Mouse (Mus musculus) fibroblast of lung, adult 2 months (primary cell): Measurements from ENCODE around the gene Nudt21.
A peak's percentile ranks its signal among the peaks of the same experiment; 100 is the strongest.
"Not testable (repeated sequence)": the region's sequence is repeated elsewhere in the genome, so short reads cannot be mapped to it uniquely, and the experiment has no call there.

ENCODE experiments used
- DNase-seq: peaks from one replicate; pipeline ENCODE4 v3.0.0-alpha.2; 2011; ENCODE audit warnings: low read depth

Nudt21 gene

DNA sequence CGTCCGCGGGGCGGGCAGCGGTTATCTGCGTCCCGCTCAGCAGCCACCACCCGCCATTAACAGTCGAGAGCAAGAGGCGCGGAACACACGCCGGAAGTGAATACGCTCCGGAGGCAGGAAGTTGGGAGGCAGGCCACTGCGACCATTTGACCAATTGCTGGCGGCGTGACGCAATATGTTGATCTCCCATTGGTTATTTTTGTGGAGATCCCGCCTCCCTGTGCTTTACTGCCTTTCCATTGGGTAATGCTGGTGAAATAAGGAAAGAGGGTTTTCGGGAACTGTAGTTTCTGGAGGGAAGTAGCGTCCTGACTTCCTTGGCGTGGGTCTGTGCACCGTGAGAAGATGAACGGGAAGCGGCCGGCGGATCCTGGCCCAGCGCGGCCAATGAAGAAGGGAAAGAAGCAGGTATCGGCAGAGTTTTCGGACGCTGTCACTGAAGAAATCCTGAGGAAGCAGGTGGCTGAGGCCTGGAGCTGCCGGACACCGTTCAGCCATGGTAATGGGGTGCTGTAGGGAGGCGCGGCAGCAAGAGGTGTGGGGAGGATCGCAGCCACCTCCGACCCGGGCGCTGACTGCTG lies at the start of gene Nudt21, which contains the start of gene Ogfod1:
Gene Nudt21 (minus strand): TSS at position 88 of the 581 bp plus-strand sequence.
Gene Ogfod1 (plus strand): TSS at position 255 of the 581 bp plus-strand sequence.
- DNase-seq, result peak; percentile 100

DNA sequence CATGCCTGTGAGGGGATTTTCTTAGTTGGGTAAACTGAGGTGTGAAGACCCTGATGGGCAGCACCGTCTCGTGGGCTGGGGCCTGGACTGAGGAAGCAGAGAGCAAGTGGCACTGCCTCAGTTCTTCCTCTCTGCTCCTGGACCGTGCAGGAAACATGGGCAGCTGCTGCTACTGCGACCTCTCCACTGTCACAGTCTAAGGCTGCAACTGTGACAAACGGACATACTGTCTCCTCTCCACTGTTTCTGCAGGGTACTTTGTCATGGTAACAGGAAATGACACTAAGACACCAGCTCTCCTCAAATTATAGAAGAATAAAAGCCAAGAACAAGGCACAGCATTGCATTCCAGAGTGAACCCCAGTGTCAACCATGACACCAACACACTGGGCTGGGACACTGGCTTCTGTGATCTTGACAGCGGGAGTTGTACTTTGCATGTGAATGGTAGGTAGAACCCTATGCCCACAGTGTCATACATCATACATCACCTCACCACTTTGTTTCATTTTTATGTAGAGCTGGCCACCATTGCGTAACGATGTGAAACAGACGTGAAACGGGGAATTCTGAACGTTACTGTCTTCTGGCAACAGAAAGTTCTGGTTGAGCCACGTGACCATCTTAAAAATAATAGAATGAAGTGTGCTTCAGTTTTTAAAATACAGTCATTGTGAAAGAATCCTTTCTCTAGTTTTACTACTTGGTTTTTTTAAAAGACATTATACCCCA lies 39.8 kb upstream of the Nudt21 start:
- no peak for DNase-seq

DNA sequence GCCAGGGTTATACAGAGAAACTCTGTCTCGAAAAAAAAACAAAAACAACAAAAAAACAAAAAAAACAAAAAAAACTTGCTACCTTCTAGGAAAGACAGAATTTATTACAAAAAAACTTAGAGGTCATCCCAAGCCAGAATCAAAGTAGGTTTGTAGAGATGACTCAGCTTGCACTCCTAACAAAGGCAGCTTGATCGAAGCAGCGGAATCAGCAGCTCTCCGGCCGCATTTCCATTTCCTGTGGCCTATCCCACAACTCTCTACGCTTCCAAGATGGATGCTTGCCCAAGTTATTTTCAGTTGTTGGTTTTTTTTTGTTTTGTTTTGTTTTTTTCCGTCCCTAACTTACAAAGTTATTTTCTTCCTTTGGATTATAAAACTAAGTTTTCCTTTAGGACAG lies 32.0 kb upstream of the Nudt21 start:
- peak; percentile 23 for DNase-seq

DNA sequence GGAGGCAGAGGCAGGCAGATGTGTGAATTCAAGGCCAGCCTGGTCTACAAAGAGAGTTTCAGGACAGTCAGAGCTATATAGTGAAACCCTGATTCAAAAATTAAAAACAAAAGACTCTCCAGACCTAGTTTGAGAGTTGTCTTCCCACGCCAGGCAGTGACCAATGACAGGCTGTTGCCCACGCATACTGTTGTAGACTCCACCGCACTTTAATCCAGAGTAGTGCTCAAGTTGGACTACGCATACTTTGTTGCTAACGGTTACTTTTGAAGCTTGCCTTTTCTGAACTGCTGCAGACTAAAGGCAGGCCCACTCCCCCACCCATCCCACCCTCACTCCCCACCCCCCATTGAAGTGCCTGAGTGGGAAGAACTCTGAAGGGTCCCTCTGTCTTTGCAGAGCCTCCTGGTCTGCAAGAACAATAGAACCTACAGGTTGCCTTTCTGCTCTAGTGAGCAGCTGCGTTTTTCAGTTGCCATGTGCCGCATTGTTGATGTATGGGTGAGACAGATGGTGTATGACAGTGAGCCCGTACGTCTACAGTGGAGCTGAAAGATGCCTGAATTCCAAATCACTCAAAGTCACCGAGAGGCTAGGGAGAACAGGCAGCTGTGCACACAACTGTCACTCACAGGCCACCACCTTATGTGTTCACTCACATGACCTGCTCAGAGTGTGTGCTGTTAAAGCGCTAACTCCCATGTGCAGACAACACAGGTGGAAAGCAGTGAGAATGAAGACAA lies 29.5 kb upstream of the Nudt21 start:
- no peak for DNase-seq

DNA sequence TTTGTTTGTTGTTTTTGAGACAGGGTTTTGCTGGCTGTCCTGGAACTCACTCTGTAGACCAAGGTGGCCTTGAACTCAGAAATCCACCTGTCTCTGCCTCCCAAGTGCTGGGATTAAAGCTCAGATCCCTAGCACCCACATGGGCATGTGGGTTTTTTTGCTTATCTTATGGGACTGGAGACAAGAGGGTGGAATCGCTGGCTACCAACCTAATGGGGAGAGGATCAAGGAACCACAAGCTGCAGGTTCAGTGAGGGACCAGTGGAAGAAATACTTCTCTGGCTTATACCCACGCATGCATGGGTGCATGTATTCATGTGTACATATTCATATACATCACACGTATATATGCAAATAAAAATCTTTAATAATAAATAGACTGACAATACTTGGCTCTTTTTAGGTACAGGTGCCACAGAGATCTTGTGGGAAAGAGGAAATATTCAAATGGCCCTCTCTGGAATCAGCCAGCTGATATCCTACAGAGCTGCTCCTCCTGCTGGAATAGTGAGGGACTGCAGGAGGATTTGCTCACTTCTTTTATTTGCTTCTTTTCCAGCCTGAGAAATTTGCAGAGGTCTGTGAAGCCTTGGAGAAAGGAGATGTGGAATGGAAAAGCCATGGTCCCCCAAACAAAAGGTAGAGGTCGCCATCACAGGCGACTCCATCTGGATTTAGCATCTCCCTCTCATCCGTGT lies 20.5 kb upstream of the Nudt21 start:
- peak; percentile 15 for DNase-seq

DNA sequence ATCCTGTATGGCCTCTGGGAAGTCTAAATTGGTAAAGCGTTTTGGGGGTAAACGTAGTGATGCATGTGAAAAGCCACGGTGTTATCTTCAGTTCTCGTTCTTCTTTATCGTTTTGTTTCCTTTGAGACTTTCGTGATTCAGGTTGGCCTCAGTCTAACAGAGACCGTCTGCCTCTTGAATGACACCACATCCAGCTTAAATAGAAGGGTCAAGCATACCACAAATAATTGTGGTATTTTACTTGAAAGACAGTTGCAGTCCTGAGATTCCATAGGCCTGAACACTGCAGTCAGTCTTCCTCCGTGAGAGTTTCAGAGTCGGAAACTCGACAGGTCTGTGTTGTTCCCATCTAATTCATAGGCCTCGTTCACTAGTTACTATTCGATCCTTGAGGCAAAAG lies 15.9 kb upstream of the Nudt21 start:
- DNase-seq, result no peak

DNA sequence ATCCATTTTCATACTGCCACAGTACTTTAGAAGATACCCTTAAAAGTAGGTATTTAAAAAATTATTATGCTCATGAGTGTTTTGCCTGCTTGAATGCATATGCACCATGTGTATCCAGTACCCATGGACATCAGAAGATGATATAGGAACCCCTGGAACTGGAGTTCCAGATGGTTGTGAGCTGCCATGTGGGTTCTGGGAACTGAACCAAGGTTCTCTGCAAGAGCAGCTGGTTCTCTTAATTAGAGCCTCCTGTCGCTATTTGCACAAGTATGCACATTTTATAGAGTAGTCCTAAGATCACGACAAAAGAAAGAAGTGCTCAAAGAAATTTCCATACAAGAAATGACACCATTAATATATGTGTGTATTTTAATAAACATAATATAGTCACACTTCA lies 11.0 kb upstream of the Nudt21 start:
- DNase-seq, result no peak

DNA sequence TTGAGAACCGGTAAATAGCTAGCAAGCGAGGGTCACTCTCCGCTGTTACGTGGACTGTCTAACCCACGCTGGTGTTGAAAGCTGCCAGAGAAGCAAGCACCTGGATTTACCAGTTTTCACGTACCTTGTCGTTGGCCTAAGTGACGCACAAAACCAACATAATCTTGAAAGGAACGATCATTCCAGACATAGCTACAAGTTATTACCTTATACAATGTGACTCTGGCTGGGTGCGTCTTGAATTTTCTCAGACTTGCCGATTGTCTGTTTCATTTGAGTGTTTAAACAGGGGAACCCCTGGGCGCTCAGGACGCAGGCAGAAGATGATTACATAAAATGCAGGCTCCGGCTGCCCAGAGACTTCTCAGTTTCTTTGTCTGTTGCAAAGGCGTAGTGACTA lies 975 bp upstream of the Nudt21 start:
- no peak for DNase-seq

DNA sequence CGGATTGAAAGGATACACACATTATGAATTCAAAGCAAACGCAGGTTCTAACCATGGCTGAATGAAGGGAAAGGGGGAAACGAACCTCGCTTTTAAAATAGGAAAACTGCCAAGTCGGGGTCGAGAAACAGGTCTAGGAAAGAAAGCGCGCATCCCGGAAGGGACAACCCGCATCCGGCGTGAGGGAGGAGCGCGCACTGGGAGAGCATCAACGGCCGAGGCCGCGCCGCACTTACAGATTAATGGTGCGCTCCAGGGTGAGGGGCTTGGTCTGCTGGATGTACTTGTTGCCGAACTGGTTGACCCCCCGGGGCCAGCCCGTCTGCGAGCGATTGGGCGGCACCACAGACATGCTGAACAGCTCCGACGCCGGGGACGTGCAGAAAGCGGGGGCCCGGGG lies 290 bp downstream of the Nudt21 start:
- DNase-seq, result not testable (repeated sequence)

DNA sequence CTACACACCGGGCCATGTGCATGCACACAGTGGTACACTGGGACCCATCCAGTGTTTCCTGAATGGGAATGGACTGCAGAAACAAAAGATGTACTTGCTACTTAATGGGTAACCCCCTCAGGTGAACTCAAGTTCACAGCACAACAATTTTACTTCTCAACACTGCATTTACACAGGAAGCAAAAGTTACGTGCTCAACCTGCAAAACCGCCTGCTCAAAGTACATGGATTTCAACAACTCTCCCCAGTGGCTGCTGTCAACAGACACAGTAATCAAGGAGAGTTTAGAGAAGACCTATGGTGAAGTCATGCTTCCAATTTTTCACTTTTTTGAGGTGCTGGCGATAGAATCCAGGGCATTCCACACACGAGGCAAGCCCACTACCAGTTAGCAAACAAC lies 1.6 kb downstream of the Nudt21 start:
- DNase-seq, result no peak

DNA sequence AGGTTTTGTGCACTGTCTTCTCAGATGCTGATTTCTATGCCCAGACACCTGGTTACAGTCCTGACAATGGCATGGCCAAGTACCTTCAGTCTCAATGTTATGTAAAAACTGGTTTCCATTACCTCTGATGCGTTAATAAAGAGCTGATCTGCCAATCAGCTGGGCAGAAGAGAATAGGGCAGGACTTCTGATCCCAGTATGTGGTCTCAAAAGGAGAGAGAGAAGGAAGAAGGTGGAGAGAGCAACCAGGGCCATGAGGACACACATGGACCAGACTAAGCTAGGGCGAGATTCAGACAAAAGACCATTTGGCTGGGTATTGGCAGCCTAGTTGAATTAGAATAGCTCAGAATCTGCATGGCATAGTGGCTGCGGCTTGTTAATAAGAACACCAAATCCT lies 3.2 kb downstream of the Nudt21 start:
- no peak for DNase-seq

DNA sequence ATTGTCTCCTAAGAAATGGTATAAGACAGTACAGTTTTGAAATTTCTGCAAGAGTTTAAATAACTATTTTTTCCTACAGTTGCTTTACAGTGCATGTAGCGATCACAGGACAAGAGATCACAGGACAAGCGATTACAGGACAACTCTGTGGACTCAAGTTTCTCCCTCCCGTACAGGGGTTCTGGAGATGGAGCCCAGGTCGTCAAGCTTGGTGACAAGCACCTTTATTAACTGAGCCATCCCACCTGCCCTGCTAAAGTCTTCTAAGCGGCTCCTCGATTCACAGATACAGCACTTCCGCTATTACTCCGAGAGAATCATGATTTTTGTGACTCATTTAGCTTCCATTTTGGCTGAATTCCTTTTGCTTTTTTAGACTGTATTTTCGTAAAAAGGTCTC lies 7.1 kb downstream of the Nudt21 start:
- no peak for DNase-seq

DNA sequence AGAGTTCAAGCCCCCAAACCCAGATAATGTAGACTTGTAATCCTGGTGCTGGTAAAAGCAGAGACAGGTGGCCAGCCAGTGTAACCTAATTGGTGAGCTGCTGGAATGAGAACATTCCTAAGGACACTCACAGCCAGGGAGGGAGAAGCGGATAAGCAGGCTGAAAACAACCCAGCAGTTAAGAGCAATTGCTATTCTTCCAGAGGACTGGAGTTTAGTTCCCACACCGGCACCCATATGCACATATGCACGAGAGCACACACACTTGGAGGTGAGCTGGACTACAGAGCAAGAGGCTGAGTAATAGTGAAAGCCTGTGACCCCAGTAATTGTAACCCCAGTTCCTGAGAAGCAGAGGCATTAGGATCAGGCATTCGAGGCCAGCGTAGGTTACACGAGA lies 12.9 kb downstream of the Nudt21 start:
- DNase-seq, result no peak

DNA sequence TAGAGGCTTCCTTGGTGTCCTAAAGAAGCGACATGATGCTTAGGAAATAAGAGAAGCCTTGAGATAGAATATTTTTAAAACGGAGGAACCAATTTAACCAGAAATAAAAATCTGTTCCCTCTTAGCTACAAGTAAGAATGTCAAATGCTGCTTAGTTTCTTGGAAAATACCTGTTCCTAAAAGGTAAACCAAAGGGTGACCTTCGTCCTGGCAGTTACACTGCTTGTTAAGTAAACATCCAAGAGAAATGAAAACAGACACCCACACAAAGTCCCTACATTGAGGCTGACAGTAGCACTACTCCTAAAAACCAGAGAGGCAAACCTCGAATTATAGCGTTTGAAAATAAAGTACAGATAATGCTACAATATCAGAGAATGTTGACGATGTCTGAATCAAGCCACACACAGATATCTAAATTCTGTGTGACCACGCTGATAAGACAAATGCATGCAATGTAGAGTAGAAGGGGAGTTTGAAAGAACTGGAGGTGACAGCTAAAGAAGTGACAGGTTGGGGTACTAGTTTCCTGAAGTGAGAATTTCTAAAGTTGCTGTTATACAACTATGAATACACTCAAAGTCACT lies 23.7 kb downstream of the Nudt21 start:
- DNase-seq, result no peak

DNA sequence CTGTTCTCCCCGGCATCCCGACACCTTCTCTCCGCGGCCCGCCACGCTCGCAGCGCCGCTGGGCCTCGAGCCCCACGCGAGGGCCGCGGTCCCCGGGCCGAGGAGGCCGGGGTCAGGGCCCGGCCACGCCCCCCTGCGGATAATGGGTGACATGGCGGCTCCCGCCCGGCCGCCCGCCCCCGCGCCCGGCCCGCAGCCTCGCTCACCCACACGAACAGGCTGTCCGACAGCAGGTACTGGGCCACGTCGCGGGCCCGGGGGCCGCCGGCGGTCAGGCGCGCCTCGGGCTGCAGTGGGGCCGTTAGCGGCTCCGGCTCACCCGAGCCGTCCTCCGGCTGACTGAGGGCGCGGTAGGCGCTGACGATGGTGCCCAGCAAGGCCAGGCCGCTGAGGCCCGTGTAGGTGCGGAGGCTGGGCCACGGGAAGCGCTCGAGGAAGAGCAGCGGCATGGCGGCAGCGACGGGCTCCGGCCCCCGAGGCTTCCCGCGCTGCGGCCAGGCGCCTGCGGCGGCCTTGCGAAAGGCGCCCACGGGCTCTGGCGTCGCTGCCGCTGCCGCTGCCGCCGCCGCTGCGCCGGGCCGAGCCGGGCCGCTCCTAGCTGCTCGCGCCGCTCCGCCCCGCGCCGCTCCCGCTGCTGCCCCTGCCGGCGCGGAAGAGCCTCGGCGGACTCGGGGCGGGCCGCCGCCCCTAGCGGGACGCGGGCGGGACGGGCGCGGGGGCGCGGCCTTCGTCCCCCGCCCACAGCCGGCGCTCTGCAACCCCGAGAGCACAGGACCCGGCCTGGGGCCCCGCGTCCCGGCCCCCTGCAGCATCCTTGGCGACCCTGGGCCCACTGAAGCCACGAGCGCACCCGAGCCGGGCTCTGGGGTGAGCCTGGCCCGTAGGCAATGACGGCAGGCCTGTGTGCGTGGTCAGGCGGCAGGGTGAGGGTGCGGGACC lies 24.5 kb downstream of the Nudt21 start, which contains the start of gene Amfr:
Gene Amfr (minus strand): TSS at position 830 of the 939 bp plus-strand sequence.
- peak; percentile 28 for DNase-seq

DNA sequence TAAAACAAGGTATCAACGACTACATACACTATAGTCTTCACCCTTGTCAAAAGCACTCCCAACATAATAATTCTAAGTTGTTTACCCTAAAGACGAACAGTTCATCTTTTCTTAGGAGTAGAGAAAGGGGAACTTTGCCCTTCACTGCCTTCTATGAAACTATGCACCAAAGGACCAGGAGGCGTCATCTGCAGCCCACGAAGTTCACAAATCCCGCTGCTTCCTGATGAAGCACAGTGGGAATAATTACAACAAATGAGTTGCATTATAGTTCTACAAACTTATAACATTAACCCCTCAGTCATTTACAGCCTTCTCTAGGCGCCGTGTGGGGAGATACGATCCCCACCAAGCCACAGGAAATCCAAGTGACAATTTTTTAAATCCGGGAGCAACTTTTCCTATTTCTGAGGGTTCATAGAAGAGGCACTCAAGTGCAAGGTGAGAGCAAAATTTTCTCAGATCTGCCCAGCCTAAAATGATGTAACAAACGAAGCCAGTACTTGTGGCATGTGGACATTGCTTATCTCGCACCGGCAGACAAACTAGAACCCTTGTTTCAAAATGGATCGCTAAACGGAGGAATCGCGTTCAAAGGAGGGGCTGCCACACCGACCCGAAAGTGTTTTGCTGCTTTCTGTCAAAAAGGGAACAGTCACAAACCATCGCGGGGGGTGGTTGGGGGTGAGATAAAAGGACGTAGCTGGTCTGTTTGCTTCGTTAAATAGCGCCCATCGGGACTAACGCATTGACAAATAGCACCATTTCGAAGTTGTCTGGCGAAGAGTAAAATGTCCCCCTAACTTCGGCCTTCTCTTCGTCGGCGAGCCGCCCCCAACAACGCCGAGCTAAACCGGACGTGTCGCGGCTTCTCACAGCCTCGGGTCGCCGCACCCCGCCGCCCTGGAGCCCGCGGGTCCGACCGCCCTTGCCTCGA lies 25.5 kb downstream of the Nudt21 start:
- no peak for DNase-seq

DNA sequence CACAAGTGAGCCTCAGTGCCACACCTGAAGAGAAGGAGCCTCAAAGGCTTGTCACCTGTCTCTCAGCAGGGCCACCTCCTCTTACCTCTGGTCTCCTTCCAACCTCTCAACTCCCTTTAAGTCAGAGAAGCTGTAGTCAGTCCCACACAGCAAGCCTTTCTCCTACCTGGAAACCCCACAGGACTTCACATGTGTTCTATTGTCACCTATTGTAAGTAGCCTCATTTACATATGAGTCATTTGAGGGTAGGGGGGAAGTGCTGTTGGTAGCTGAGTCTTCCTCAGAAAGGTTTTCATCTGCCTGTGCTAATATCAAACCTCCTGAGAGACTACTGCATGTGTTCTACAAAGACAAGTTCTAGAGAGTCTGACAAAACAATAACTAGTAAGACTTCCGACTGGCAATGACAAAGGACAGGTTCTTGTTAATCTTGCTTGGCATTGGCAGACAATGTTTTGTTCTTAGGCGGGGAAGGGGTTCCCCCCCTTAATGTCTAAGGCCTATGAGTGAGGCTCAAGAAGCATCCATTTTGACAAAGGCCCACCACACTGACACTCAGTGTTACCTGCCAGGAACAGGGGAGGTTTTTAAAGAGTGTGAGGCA lies 26.6 kb downstream of the Nudt21 start:
- no peak for DNase-seq

DNA sequence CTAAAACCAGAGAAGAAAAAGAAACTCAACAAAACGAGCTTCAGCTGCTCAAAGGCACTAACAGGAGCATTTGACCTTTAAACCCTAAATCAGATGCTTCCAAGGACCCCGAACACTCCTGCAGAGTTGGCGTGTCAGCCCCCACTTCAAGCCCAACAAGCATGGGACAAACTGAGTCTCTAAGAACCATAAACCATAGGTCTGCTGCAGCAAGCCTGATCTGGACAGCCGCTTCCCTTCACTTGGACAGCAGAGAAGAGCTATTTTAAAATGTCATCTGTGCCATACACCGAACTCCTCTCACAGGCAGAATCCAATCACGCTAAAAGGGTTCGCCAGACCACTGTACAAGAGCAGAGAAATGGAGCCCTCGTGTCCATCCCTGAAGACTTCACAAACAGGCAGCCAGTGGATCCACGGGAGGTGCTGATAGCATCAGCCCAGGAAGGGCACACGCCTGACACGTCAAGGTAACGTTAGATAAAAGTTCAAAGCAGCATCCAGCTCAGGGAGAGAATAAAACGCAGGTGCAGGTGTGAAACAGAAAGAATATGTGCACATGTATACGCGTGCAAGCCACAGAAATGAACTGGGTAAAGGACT lies 27.5 kb downstream of the Nudt21 start:
- DNase-seq, result no peak

DNA sequence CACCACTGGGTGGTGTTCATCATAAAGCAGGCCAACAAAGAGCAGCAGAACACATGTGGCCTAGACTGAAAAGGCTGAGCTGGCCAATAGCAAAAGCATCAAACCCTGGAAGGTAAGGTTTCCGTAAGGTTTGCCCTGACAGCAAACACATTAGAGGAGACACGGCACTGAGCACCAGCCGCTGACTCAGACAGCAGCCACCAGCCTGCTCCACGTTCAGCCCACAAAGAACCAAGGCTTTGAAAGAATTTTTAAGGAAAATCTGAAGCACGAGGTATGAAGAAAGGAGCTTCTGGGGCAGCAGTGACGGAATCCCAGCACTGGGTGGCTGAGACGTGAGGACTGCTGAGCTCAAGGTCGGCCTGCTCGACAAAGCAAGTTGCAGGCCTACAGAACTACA lies 32.7 kb downstream of the Nudt21 start:
- DNase-seq, result no peak
